Mouse (Mus musculus) mouse embryonic stem cell (cell line): Measurements from ENCODE around the gene Upk1a.

Experiments
- in situ Hi-C, 2 experiments: fragments of 300-500 bp; cut with MboI; formaldehyde crosslinking; loops; 1 replicate in 1 of 2; 3 replicates in 1 of 2; pipeline ENCODE4 v1.14.3; 2019 to 2020; ENCODE audit warnings: low sequenced_read_pairs in 2 of 2, low pct_unique_long_range_greater_than_20kb in 1 of 2, mixed read lengths in 1 of 2; ENCODE audit not compliant: unreplicated experiment in 1 of 2

Gene Upk1a

DNA sequence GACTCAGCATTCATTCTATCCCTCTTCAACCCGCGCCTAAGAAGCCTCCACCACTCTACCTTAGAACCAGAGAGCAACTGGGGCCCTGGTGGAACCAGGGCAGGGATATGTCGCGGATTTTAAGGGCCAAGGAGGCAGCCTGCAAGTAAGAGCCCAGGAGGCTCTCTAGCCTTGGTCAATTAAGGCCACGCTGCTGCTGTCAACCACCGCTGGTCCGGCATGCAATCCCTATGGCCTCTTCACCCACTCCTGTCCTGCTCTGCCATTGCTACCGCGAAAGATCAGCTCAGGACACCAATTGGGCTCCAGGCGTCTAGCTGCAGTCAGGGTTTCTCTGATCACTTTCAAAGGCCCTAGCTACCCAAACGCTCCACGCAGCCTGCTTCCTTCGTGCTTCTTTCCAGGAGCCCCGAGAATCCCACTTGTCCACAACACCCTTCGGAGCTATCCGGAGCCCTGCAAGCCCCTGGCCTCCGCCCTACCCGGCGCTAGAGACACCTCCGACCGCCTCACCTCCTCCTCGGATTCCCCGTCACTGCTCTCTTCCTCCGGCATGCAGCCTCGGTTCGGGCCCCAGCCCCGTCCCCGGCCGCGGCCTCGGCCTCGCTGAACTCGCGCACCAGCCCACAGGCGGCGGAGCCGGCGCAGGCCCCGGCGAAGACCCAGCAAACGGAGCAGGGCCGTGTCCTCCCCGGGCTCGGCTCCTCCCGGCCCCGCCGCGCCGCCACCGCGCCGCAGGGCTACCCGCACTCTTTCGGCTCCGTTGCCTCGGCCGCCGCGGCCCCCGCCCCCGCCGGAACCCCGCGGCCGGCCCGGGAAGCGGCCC is 24.6 kb downstream of the Upk1a start:
- in situ Hi-C loops, result no loop called here

DNA sequence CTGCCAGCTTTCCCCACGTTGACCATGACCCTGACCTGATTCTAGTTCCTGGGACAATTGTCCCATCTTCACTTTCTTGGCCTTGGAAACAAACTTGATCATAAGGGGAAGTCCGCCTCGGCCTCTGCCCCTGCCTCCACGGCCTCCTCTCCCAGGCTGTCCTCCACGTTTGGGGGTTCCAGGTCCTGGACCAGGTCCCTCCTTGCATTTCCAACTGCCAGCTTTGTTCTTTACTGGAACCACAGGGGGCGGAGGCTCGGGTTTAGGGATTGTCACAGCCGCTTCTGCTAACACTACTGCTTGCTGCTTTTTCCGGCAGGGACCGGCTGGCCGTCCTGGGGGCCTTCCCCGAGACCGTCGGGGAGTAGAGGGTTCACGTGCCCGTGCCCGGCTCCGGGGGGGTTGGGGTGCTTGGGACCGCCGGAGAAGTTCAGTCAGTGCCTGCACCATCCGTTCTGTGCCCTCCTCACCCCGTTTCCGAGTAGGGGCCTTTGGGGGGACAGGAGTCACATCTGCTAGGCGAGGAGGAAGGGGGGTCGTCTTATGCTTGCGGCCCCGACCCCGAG is 26.1 kb downstream of the Upk1a start:
- in situ Hi-C loops, result no loop called here

DNA sequence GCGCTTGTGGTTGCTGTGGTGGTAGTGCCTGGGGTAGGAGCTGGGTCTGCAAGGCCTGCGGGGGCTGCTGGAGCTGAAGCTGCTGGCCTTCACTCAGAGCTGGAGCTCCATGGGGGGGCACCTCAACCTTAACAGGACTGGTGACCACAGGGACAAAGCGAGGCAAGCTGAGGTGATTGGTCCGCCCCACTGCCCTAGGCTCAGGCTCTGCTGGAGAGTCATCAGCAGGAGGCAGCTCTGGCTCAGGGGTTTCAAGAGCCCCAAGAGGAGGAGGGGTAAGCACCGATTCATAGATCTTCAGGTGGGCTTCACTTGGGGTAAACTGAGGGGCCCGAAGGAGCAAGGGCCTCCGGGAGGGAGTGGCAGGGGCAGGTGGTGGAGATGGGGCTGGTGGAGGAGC is 27.5 kb downstream of the Upk1a start:
- in situ Hi-C loops, result no loop called here

DNA sequence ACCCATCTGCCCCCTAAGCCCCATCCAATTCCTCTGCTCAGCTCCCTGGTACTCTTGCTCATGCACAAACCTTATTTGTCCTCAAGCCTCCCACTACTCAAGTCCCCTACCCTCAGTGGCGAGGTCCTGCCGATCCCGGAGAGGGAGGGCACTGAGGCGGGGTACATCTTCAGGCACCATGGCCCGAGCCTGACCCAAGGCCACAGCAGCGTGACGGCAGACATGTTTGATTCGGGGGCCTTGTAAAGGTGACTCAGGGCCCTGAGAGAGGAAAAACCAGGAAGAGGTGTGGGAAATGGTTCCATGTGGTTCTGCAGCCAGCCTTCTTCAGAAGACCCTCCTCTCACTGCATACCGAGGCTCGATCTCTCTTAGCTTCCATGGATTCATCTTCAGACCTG is 28.3 kb downstream of the Upk1a start:
- in situ Hi-C loops, result no loop called here

DNA sequence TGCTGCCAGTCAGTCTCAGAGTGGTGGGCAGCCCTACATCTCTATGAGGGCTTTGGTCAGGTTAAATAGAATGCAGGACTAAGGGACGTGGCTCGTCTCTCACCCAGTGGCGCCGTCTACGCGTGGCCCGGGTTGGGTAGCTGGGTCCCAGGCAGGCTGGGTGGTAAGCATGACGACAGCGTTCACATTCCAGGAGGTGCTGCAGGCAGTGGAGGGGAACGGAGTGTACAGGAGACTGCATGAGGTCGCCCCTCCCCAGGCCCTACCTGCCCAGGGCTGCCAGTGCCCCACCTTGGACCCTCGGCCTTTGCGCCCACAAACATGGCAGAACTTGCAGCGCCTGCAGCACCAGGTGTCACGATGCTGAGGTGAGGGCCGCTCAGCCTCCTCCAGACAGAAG is 31.1 kb downstream of the Upk1a start:
- in situ Hi-C loops, result no loop called here

DNA sequence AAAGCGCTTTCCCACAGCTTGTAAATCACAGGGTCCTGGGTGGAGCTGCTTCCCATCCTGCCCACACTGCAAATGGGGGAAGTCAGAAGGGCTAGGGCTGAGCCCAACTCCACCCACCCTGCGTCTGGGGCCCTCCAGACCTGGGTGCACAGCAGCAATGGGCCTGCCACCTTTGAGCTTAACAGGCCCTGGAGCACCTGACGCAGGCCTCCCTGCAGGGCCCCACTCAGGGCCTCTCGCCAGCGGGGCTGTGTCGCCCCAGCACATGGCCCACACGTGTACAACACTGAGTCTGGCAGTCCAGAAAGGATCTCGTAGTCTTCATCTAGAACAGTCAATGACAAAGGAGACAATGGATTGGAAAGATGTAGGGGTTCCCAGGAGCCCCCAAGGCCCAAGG is 32.7 kb downstream of the Upk1a start:
- in situ Hi-C loops, result no loop called here

DNA sequence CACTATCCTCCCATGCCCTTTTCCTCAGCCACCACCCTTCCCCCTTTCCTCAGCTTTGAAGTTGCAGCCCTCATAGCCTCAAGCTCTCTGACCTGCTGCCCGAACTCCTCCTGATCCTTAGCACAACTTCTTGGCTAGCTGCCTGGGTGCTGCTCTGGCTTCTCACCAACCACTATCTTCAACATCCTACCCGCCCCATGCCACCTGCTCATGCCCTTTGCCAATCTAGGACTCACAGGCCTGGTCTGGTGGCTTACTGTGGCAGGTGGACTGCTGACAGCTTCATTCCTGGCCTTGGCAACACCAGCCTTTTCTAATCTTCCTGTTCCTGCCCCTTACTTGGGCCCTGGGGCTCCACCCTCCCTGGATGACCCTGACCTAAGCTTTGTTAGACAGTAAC is 39.7 kb downstream of the Upk1a start:
- in situ Hi-C loops, result no loop called here

DNA sequence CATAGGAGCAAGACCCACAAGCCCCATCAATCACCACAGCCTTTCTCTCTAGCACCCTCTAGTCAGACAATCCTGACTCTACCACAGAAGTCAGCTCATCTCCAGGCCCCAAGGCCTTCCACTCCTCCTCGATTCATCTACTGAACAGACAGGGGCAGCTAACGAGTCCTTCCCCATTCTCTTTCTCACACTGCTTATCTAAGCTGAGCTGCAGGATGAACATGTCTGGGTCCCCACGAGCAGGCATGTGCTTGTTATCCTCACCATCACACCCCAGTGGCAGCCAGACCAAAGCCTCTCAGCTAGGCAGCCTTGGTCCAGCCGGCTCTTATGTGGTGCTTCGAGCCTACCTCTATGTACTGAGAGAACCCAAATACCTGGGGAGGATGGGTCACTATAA is 40.3 kb downstream of the Upk1a start:
- in situ Hi-C loops, result no loop called here

DNA sequence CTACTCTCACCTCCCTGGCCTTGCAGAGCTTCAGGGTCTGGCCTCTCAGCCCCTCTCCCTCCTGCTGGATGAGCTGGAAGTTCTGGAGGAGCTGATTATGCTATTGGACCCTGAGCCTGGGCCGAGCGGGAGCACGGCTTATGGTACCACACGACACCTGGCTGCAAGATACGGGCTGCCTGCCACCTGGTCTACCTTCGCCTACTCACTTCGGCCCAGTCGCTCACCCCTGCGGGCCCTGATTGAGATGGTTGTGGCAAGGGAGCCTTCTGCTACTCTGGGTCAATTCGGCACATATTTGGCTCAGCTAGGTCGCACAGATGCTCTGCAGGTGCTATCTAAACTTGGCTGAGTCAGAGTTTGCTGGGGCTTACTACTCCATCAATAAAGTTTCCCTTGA is 45.1 kb downstream of the Upk1a start:
- in situ Hi-C loops, result no loop called here

DNA sequence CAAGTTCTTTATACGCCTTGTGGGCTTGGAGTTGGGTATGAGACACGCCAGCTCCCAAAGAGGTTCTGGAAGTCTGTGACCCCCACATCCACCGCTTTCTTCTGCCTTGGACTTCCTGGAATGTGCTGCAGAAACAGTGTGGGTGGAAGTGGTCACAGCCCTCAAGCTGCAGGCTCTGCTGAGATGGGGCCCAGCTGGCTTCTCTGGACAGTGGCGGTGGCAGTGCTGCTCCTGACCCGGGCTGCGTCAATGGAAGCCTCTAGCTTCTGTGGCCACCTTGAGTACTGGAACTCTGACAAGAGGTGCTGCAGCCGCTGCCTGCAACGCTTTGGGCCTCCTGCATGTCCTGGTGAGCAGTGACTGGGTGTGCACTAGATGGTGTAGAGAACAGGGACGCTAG is 46.6 kb downstream of the Upk1a start:
- in situ Hi-C loops, result no loop called here

DNA sequence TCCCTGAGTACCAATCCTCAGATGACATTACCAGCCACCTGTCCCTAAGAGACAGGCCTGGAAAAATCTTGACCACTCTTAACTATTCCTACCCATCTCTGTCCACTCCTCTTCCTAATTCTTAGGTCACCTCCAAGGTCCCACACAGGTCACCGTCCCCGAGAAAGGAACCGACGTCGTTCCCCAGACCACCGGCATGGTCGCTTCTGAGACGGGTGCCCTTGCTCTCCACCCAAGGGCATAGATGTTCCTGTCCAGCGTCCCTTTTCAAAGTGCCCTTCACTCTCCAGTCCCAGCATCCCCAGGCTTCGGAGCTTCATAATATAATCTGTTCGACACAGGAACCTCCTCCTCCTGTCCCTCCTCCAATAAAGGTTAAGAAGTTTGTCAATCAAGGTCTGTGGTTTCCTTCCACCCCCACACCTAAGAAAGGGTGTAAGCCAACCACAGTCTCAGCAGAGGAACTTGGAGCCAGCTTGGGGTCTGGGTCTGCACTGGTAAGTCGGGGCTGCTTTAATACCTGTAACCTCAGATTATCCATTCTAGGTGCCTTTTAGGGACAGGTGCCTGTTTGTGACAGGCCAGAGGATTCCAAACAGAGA is 47.6 kb downstream of the Upk1a start, which contains the start of gene Igflr1:
Gene Igflr1, plus strand, starts transcription at position 458 of the 602 bp plus-strand sequence.
- in situ Hi-C loops, result no loop called here

DNA sequence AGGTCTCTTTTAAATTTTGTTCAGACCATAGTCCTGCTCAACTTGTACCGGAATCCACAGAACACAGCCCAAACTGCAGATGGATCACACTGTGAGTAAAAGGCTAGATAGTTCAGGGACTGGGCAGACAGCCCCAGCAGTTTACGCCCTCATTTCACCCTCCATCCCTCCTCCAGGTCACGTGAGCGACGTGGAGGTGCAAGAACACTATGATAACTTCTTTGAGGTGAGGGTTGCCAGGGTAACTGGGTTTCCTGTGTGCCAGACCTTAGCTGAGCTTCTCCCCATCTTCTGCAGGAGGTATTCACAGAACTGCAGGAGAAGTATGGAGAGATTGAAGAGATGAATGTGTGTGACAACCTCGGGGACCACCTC is 48.8 kb downstream of the Upk1a start:
- in situ Hi-C loops, result no loop called here

DNA sequence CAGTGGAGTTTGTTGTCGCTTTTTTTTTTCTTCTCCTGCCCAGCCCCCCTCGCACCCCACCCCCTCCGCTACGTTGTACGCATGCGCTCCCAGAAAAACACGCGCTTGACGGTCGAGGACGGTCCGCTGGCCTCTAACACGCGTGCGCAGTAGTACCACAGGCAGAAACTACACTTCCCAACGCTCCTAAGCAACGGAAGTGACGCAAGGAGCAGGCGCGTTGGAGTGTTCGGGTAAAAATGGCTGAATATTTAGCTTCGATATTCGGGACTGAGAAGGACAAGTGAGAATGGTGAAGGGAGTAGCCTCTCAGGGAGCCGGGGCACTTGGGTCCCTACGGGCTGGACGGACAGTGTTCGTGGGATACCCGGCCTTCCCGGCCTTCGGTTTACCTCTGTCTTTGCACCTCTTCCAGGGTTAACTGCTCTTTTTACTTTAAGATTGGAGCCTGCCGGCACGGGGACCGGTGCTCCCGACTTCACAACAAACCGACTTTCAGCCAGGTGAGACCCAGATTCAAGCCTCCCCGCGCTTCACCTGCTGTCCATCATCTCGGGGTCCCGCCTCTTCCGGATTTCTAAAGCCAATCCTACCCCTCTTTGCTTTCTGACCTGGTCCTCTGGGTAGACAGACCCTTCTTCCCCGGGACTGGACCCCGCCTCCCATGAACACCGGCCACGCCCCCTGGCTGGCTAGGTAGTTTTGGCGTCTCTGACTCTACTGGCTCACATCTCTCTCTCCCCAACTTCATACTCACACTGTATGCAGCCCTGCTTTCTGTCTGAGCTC is 49.3 kb downstream of the Upk1a start, which contains the start of the genes U2af1l4, Gm49396 and Psenen:
Gene U2af1l4, plus strand, starts transcription at position 185 of the 789 bp plus-strand sequence.
Gene Gm49396, plus strand, starts transcription at position 228 of the 789 bp plus-strand sequence.
Gene Psenen, minus strand, starts transcription at position 511 of the 789 bp plus-strand sequence.
- in situ Hi-C loops, result no loop called here

DNA sequence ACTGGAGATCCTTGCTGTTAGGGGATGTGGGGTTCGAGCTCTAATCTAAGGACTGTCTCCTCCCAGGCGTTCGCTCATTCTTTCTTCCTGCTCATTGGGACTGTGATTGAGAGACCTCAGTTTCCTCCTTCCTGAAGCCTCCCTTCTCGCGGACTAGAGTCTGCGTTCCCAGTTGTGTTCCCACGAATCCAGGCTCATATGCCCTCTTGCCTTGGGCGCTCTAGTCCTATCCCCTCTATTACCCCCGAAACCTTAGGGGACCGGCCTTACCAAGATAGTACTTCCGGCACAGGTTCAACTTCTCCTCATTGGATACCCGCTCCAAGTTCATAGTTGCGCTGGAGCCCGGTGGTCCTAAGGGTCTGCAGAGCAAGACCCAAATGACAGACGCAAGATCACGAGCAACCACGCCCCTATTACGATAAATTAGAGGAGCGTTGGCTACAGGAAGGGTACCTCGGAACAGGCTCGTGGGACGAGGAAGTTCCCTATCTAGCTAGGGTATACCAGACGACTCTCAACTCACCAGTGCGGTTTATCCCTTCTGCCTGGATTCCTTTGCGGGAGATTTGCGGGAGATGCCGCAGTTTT is 50.0 kb downstream of the Upk1a start:
- in situ Hi-C loops, result no loop called here

DNA sequence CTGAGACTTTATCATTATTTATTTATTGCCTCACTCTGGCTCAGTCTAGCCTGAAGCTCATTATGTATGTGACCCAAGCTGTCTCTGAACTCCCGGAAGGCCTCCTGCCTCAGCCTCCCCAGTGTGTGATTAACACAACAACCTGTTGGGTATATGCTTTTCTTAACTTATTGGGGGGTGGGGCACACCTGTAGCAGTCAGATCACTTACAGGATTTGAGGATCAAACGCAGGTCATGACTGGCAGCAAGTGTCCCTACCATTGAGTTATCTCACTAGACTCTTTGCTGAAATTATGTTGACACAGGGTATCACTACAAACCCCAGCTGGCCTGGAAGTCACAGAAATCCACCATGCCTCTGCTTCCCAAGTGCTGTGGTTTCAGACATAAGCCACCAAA is 52.4 kb downstream of the Upk1a start:
- in situ Hi-C loops, result no loop called here

DNA sequence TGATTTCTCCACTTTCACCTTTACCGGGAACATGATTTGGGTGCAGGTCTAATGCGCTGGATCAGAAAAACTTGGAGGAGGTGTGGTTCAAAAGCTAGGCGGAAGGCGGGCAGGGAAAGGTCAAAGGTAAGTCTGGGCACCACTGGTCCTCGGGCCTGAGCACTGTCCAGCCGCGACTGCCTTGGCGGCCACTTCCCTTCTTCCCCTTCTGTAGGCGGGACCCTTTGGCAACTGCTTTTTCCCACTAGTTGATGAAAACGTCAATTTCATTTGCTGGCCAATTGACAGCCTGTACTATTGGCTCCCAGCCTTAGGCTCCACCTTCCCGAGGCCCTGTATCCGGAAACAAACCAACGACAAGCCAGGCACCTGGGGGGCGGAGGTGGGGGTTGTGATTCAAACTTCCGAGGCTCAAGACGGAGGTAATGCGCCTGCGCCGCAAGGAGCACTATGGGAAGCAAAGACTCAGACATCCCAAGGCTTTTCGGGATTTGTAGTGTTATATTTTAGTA is 53.1 kb downstream of the Upk1a start, which contains the start of gene Lin37:
Gene Lin37, minus strand, starts transcription at position 396 of the 512 bp plus-strand sequence.
- in situ Hi-C loops, result no loop called here

DNA sequence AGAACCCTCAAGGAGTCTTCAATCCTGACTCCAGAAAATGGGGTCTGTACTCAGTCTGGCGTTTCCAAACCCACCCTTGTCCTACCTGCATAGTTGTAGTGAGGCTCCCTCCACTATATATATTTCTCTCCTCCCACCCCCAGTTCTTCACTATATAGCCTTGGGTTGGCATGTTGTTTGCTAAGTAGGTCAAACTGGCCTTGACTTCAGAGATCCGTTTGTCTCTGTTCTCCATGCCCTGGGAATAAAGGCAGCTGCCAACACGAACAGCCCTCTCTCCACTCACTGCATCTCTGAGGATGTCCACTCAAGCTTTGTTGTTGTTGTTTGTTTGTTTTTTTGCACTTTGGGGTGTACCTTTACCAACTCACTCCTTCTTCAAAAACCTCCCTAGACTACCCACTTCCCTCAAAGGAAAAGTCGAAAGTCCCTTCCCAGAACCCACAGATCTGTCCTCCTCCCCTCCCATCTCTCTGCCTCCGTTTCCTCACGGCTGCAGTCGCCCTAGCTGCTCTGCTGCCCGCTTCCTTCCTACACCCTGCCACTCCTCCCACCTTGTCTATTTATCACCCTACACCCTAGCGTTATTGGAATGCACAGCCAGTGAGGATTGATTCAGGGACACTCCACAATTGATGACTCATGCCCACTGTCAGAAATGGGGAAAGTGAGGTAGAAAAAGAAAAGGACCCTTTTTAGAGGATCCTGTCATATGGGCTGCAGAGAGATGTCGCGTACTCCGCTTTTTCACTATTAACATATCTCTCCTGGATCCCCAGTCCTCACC is 53.8 kb downstream of the Upk1a start:
- in situ Hi-C loops, result no loop called here
